Comparison of ENCODE assay signal across 11 mouse cellular contexts in genomic region chr4:33124493-33124892, GRCm38 (mm10). TPM values are rescaled to one million over a fixed set of nuclear protein-coding genes. Genes with fewer than 3 reads are reported as not detected.
DNase-seq lines count a peak whose midpoint lies in the region; ATAC-seq and TF ChIP-seq lines count a peak whose summit lies in the region.
"Had no signal": no experiment of that assay in that cellular context is flagged by ENCODE, and none has a peak within 500 bp of the region (broad histone marks: within the 10 kb centered on the region; RNA-seq: fewer than 3 reads in every experiment).

No protein-coding gene starts in this region.

- intact Hi-C loops in heart, postnatal 14 days (cut with DNase I) = loop anchor here (1.0 to 2.0 kb wide), 2 partner anchors 80 to 168 kb away; no protein-coding TSS in a partner anchor
- intact Hi-C loops in left cerebral cortex, postnatal 14 days (cut with DNase I) = no loop called here

- H3K9ac ChIP-seq in kidney, embryonic 15.5 days = no peak overlapping the region
- no peak overlapping the region for H3K9ac ChIP-seq in intestine, embryonic 15.5 days
- H3K9ac ChIP-seq: embryonic facial prominence, embryonic 15.5 days had no signal

- in situ Hi-C loops in Patski (cut with MboI; ENCODE audit: low pct_unique_long_range_greater_than_20kb) = loop anchor here (10.0 to 25.0 kb wide), 2 partner anchors 350 to 1062 kb away; no protein-coding TSS in a partner anchor

- no peak overlapping the region for H3K4me3 ChIP-seq in kidney, adult 2 months (ENCODE audit: insufficient read depth, low read depth, low read length)
- no peak overlapping the region for H3K4me3 ChIP-seq in kidney, embryonic 15.5 days (replicated peaks)
- no peak overlapping the region for H3K4me3 ChIP-seq in intestine, embryonic 15.5 days (replicated peaks)
- H3K4me3 ChIP-seq: embryonic facial prominence, embryonic 15.5 days had no signal

- no peaks in the 10 kb centered on the region for H3K36me3 ChIP-seq in kidney, adult 2 months (ENCODE audit: control insufficient read depth, insufficient read depth, low read length)
- H3K36me3 ChIP-seq in kidney, embryonic 15.5 days = no peaks in the 10 kb centered on the region
- H3K36me3 ChIP-seq in intestine, embryonic 15.5 days = no peaks in the 10 kb centered on the region
- H3K36me3 ChIP-seq: embryonic facial prominence, embryonic 15.5 days had no signal

- no peak for TF ChIP-seq POLR2A in kidney, adult 2 months (IDR thresholded peaks at IDR 0.05; ENCODE audit: low read depth, low read length)

- CTCF ChIA-PET in Patski (lab: Charles Lee) = interaction anchor here (0.7 to 1.5 kb wide), 9 partner anchors 21 to 169 kb away, joined by 3 to 5 read pairs (median 3); partner anchors contain the start of gene Pnrc1

- POLR2A ChIA-PET in Patski (lab: Charles Lee) = no interaction called here

- no peaks in the 10 kb centered on the region for H3K27me3 ChIP-seq in kidney, adult 2 months (replicated peaks; ENCODE audit: control insufficient read depth, insufficient read depth, low read length)
- no peaks in the 10 kb centered on the region for H3K27me3 ChIP-seq in kidney, embryonic 15.5 days
- H3K27me3 ChIP-seq in Patski = peaks cover 4% of the 10 kb centered on the region
- H3K27me3 ChIP-seq in intestine, embryonic 15.5 days (replicated peaks) = no peaks in the 10 kb centered on the region
- H3K27me3 ChIP-seq: embryonic facial prominence, embryonic 15.5 days had no signal

- peak; percentile 61 for DNase-seq in kidney, adult 2 months
- no peak for DNase-seq in Patski (ENCODE audit: low read depth, low spot score)
- peak; percentile 62 for DNase-seq in cerebellum, adult 9-11 months
- DNase-seq in heart, postnatal 14 days = peak; percentile 35 to 58
- DNase-seq in left cerebral cortex, postnatal 14 days (ENCODE audit: low spot score in 2 of 2) = peak; percentile 49 to 63
- peak; percentile 16 for DNase-seq in right cerebral cortex, adult 18-20 months

- no peaks in the 10 kb centered on the region for H3K9me3 ChIP-seq in kidney, embryonic 15.5 days (replicated peaks)
- H3K9me3 ChIP-seq in intestine, embryonic 15.5 days = no peaks in the 10 kb centered on the region
- H3K9me3 ChIP-seq: embryonic facial prominence, embryonic 15.5 days had no signal

- peak; percentile 52 for TF ChIP-seq CTCF in kidney, adult 2 months (conservative IDR thresholded peaks at IDR 0.05; ENCODE audit: insufficient read depth, insufficient read length, low read depth, low read length)
- peak; percentile 39 for TF ChIP-seq CTCF in Patski (IDR thresholded peaks at IDR 0.05)

- no peaks in the 10 kb centered on the region for H3K4me1 ChIP-seq in kidney, adult 2 months (ENCODE audit: control insufficient read depth, insufficient read depth, low read length)
- H3K4me1 ChIP-seq in kidney, embryonic 15.5 days = no peaks in the 10 kb centered on the region
- no peaks in the 10 kb centered on the region for H3K4me1 ChIP-seq in intestine, embryonic 15.5 days (replicated peaks)
- H3K4me1 ChIP-seq: embryonic facial prominence, embryonic 15.5 days had no signal

- no peak overlapping the region for H3K27ac ChIP-seq in kidney, adult 2 months (ENCODE audit: insufficient read depth, low read depth, low read length)
- no peak overlapping the region for H3K27ac ChIP-seq in kidney, embryonic 15.5 days
- H3K27ac ChIP-seq in intestine, embryonic 15.5 days = no peak overlapping the region
- H3K27ac ChIP-seq: embryonic facial prominence, embryonic 15.5 days had no signal

- ATAC-seq in kidney, embryonic 15.5 days (replicated peaks; ENCODE audit: low FRiP score) = no peak
- ATAC-seq in Patski = no peak
- no peak for ATAC-seq in intestine, embryonic 15.5 days

- no peak overlapping the region for H3K4me2 ChIP-seq in kidney, embryonic 15.5 days
- H3K4me2 ChIP-seq in intestine, embryonic 15.5 days (replicated peaks) = no peak overlapping the region
- H3K4me2 ChIP-seq: embryonic facial prominence, embryonic 15.5 days had no signal

- 65% methylated on average over 6 of the region's 6 CpGs for WGBS in kidney, adult 2 months
- 80% methylated on average over 6 of the region's 6 CpGs for WGBS in kidney, embryonic 15.5 days
- WGBS in intestine, embryonic 15.5 days = 78% methylated on average over 6 of the region's 6 CpGs

RNA-seq across cellular contexts. Expression of gene Gabrr1, which starts 7.8 kb away (rescaled TPM):
- polyA plus RNA-seq in kidney, adult 2 months (2012; rRNA removed) = not detected in 2 replicates
- 0.06 TPM in 1 of 2 replicates, not detected in the other for polyA plus RNA-seq in kidney, embryonic 15.5 days (2015; fragmentation: Nextera tagmentation; extraction: Ambion mirVana)
- not detected for polyA plus RNA-seq in Patski (2021)
- total RNA-seq in heart, postnatal 14 days (2021) = under 1 TPM; 0.49 to 0.67 TPM
- total RNA-seq in left cerebral cortex, postnatal 14 days (2021) = not detected
- not detected in 2 replicates for polyA plus RNA-seq in intestine, embryonic 15.5 days (2015; fragmentation: Nextera tagmentation; extraction: Ambion mirVana)
- polyA plus RNA-seq: embryonic facial prominence, embryonic 15.5 days; liver, embryonic 16.5 days; stomach, embryonic 16.5 days had no signal
